Mouse (Mus musculus) brown adipose tissue, adult 24 weeks (tissue): ENCODE data around the gene Cldn7. TPM values are rescaled to one million over a fixed set of nuclear protein-coding genes. Genes with fewer than 3 reads are reported as not detected.

Experiments
- H3K27ac ChIP-seq: fragments of 200-500 bp; replicated peaks from 2 replicates; pipeline ENCODE4 v1.5.1; 2012; ENCODE audit warnings: low read depth, mild to moderate bottlenecking, low read length
- H3K4me1 ChIP-seq: fragments of 200-500 bp; 2 replicates; pipeline ENCODE4 v1.6.1; 2012; ENCODE audit warnings: low read length, mixed read lengths; ENCODE audit not compliant: control insufficient read depth, insufficient read depth, insufficient read length
- H3K4me3 ChIP-seq: fragments of 200-500 bp; 2 replicates; pipeline ENCODE4 v1.5.1; 2012; ENCODE audit warnings: low read depth, mild to moderate bottlenecking, low read length, moderate library complexity; ENCODE audit not compliant: insufficient read depth
- polyA plus RNA-seq: library from polyadenylated mRNA; stranded (reverse); fragments of >200 nt; gene quantifications from 2 replicates; pipeline ENCODE4 v1.2.4, GENCODE M21; 2012; ENCODE audit not compliant: missing spikeins, insufficient read depth, insufficient read length

Gene Cldn7
- polyA plus RNA-seq, 1 experiment: not detected

GRCm38 (mm10) chr11:69983377-69983776 lies 18.8 kb downstream of the Cldn7 start:
- H3K4me3 ChIP-seq: peak overlapping the region; percentile 94
- H3K4me1 ChIP-seq: peaks cover 9% of the 10 kb centered on the region
- H3K27ac ChIP-seq: peak overlapping the region; percentile 48

- Histone ChIP-seq H3K4me1 (peaks cover 9% of the 10 kb centered on the region), H3K4me3 (no peak overlapping the region), H3K27ac (no peak overlapping the region)
Measured at GRCm38 (mm10) chr11:69984431-69984830, 19.9 kb downstream of the Cldn7 start.

- no peak overlapping the region for H3K4me3 ChIP-seq
- peaks cover 6% of the 10 kb centered on the region for H3K4me1 ChIP-seq
- H3K27ac ChIP-seq: peak overlapping the region; percentile 26; the same call in 1 of the 2 replicates
Measured at GRCm38 (mm10) chr11:69989949-69990348, 25.4 kb downstream of the Cldn7 start.

GRCm38 (mm10) chr11:69990850-69991691 lies 26.5 kb downstream of the Cldn7 start, which contains the start of gene Gabarap:
Gene Gabarap, plus strand, starts transcription at chr11:69991143.
- H3K27ac ChIP-seq: peak within 1 kb of the TSS; percentile 97
- H3K4me1 ChIP-seq: peaks cover 6% of the 10 kb centered on the region
- H3K4me3 ChIP-seq: peak within 1 kb of the TSS; percentile 93

GRCm38 (mm10) chr11:69991711-69992110 lies 27.1 kb downstream of the Cldn7 start:
- Histone ChIP-seq H3K4me1 (peaks cover 6% of the 10 kb centered on the region), H3K4me3 (peak overlapping the region; percentile 93), H3K27ac (peak overlapping the region; percentile 92)

GRCm38 (mm10) chr11:69992396-69992795 lies 27.8 kb downstream of the Cldn7 start:
- Histone ChIP-seq H3K4me3 (peak overlapping the region; percentile 51), H3K4me1 (peaks cover 6% of the 10 kb centered on the region), H3K27ac (peak overlapping the region; percentile 28; the same call in 1 of the 2 replicates)

- Histone ChIP-seq H3K4me1 (peaks cover 6% of the 10 kb centered on the region), H3K27ac (peak overlapping the region; percentile 20; the same call in 1 of the 2 replicates), H3K4me3 (peak overlapping the region; percentile 51)
Measured at GRCm38 (mm10) chr11:69992932-69993331, 28.4 kb downstream of the Cldn7 start.

GRCm38 (mm10) chr11:69994401-69995090 lies 30.0 kb downstream of the Cldn7 start:
- Histone ChIP-seq H3K27ac (no peak overlapping the region), H3K4me3 (no peak overlapping the region), H3K4me1 (peaks cover 6% of the 10 kb centered on the region)

- H3K4me1 ChIP-seq: peaks cover 5% of the 10 kb centered on the region
- peak within 1 kb of the TSS; percentile 99 for H3K4me3 ChIP-seq
- H3K27ac ChIP-seq: peak within 1 kb of the TSS; percentile 90
Measured at GRCm38 (mm10) chr11:69995391-69995960, 30.9 kb downstream of the Cldn7 start, which contains the start of gene Phf23. Gene Phf23, plus strand, starts transcription at chr11:69995777.

GRCm38 (mm10) chr11:69996161-69997061 lies 31.8 kb downstream of the Cldn7 start:
- Histone ChIP-seq H3K4me3 (peak overlapping the region; percentile 99), H3K4me1 (peaks cover 4% of the 10 kb centered on the region), H3K27ac (peak overlapping the region; percentile 91)

GRCm38 (mm10) chr11:69997070-69997509 lies 32.5 kb downstream of the Cldn7 start:
- peak overlapping the region; percentile 99 for H3K4me3 ChIP-seq

GRCm38 (mm10) chr11:69998567-69999491 lies 34.2 kb downstream of the Cldn7 start:
- Histone ChIP-seq H3K4me3 (no peak overlapping the region), H3K4me1 (no peaks in the 10 kb centered on the region), H3K27ac (no peak overlapping the region)

More at GRCm38 (mm10) chr11:69997070-69997509, 32.5 kb downstream of the Cldn7 start:
- H3K27ac ChIP-seq: peak overlapping the region; percentile 91
- peaks cover 4% of the 10 kb centered on the region for H3K4me1 ChIP-seq

GRCm38 (mm10) chr11:69999666-70000065 lies 35.1 kb downstream of the Cldn7 start:
- Histone ChIP-seq H3K27ac (peak overlapping the region; percentile 4; the same call in 1 of the 2 replicates), H3K4me3 (no peak overlapping the region), H3K4me1 (no peaks in the 10 kb centered on the region)
